Mouse (Mus musculus) heart, embryonic 10.5 days (tissue): ENCODE data around the gene Olfr998. TPM values are rescaled to one million over a fixed set of nuclear protein-coding genes. Genes with fewer than 3 reads are reported as not detected.
"Not testable (repeated sequence)": the region's sequence is repeated elsewhere in the genome, so short reads cannot be mapped to it uniquely, and the experiment has no call there.

ENCODE experiments used
- DNase-seq: peaks from one replicate; pipeline ENCODE4 v3.0.0-alpha.2; 2017; ENCODE audit warnings: low spot score
- H3K27ac ChIP-seq: fragments of 300-500 bp; sonication (generic); 2 replicates; pipeline ENCODE4 v1.5.1; 2016; ENCODE audit warnings: mild to moderate bottlenecking
- H3K27me3 ChIP-seq: fragments of 300-500 bp; sonication (generic); 2 replicates; pipeline ENCODE4 v1.6.1; 2016; ENCODE audit warnings: mild to moderate bottlenecking; ENCODE audit not compliant: poor library complexity, insufficient read depth, severe bottlenecking
- H3K36me3 ChIP-seq: fragments of 300-500 bp; sonication (generic); 2 replicates; pipeline ENCODE4 v1.6.1; 2016; ENCODE audit warnings: mild to moderate bottlenecking, moderate library complexity
- H3K4me1 ChIP-seq: fragments of 300-500 bp; sonication (generic); 2 replicates; pipeline ENCODE4 v1.6.1; 2016; ENCODE audit warnings: mild to moderate bottlenecking
- H3K4me3 ChIP-seq: fragments of 300-500 bp; sonication (generic); 2 replicates; pipeline ENCODE4 v1.5.1; 2016; ENCODE audit warnings: mild to moderate bottlenecking, moderate library complexity
- H3K9me3 ChIP-seq: fragments of 300-500 bp; sonication (generic); 2 replicates; pipeline ENCODE4 v1.6.1; 2016; ENCODE audit warnings: mild to moderate bottlenecking, moderate library complexity
- whole genome bisulfite sequencing: fragments of 180-500 bp; shearing (Covaris S2); methylation state at CpG from one replicate; pipeline ENCODE4 v1.1.7; 2016; 5-methylcytosine and 5-hydroxymethylcytosine counted together
- polyA plus RNA-seq: library from polyadenylated mRNA; unstranded; fragments of >200 nt; fragmentation: Nextera tagmentation; extraction: Ambion mirVana; gene quantifications from 2 replicates; pipeline ENCODE4 v1.2.1, GENCODE M21; 2016

Gene Olfr998
- not detected in 2 replicates for polyA plus RNA-seq

DNA sequence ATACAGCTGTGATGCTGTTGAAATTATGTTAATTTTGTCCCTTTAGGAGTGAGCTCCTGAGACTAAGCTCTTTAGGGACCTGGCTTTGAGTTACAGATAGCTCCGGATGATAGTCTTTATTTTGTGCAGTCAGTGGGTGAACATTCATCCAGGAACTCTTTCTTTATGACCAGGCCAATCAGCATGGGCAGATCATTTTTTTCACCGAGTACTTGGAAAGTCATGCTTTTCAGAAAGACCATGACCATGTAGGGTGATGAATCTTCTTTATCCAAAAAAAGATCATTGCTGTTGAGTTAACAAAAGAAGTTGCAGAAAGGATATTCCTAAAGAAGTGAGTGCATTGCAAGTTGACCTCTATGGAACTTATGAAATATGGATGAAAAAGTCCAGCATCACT is at the start of gene Olfr998:
Olfr998 (plus strand) TSS at position 301 of the 400 bp plus-strand sequence.
- H3K4me1 ChIP-seq, H3K27ac ChIP-seq, H3K27me3 ChIP-seq, H3K9me3 ChIP-seq, DNase-seq, H3K4me3 ChIP-seq, H3K36me3 ChIP-seq: not testable (repeated sequence)
- 79% methylated on average over 2 of the region's 2 CpGs for WGBS

DNA sequence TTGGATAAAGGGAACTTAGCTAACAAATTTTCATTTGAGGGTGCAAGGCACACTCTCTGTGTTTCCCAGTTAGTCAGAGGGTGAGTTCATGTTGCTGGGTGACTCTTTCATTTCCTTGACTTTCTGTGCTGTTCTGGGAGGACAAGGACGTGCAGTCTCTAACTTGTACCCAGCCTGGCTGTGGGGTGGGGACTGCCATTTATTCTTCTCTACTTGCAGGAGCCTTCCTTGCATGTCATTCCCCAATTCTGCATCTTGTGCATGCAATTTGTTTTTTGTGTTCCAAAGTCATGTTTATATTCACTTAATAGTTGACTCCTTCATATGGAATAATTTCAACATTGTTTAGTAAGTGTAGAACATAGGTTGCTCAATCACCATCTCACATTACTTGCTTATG is 33.9 kb upstream of the Olfr998 start:
- no peak overlapping the region for H3K4me3 ChIP-seq
- DNase-seq = no peak
- H3K36me3 ChIP-seq = no peaks in the 10 kb centered on the region
- no peak overlapping the region for H3K27ac ChIP-seq
- no peaks in the 10 kb centered on the region for H3K9me3 ChIP-seq
- no peaks in the 10 kb centered on the region for H3K27me3 ChIP-seq
- no peaks in the 10 kb centered on the region for H3K4me1 ChIP-seq
- 64% methylated on average over 1 of the region's 1 CpGs for WGBS

DNA sequence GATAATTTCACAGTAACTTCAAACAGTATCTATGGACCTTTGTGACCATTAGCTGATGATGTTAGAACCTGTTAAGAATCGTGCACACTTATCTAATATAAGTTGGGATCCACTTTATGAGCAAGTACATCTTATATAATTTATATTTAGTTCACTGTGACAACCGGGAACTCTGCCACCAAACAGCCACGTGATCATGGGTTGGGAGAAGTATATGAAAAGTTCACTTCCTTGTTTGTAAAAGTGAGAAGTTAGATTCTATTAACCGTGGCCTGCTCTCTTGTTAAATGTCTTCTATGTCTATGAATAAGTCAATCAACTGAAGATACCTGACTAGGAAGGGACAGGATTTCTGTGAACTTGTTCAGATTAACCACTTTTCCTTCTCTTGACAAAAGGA is 28.5 kb upstream of the Olfr998 start:
- WGBS = 61% methylated on average over 4 of the region's 4 CpGs
- Histone ChIP-seq H3K36me3 (no peaks in the 10 kb centered on the region), H3K27ac (no peak overlapping the region), H3K9me3 (no peaks in the 10 kb centered on the region), H3K4me3 (no peak overlapping the region), H3K27me3 (no peaks in the 10 kb centered on the region), H3K4me1 (no peaks in the 10 kb centered on the region)
- DNase-seq = no peak

DNA sequence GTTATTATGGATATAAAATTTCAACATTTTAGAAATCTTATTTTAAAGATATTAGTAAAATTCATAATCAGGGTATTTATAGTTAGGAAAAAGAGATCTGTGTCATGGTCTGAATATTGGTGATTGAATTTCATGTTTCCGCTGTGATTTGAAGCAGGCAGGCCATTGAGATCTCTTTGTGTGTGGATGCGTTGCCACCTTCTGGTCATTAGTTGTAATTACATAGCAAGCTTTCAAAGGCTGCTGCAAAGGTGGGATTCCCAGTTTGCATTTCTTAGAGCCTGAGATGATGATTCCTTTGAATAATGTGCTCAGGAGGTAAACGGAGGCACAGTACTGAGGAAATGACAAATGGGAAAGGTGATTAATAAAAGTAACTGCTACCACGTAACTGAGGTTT is 27.6 kb upstream of the Olfr998 start:
- 25% methylated on average over 4 of the region's 4 CpGs for WGBS
- H3K4me3 ChIP-seq = no peak overlapping the region
- no peaks in the 10 kb centered on the region for H3K4me1 ChIP-seq
- H3K27me3 ChIP-seq = no peaks in the 10 kb centered on the region
- no peak overlapping the region for H3K27ac ChIP-seq
- no peaks in the 10 kb centered on the region for H3K36me3 ChIP-seq
- no peaks in the 10 kb centered on the region for H3K9me3 ChIP-seq
- DNase-seq = no peak

- no peaks in the 10 kb centered on the region for H3K9me3 ChIP-seq
- DNase-seq = no peak
- no peak within 1 kb of the TSS for H3K4me3 ChIP-seq
- H3K27me3 ChIP-seq = no peaks in the 10 kb centered on the region
- H3K4me1 ChIP-seq = no peaks in the 10 kb centered on the region
- H3K27ac ChIP-seq = no peak within 1 kb of the TSS
- no peaks in the 10 kb centered on the region for H3K36me3 ChIP-seq
Observed at GRCm38 (mm10) chr2:85578915-85579314, 9.8 kb upstream of the Olfr998 start, which contains the start of gene Olfr996. Olfr996 (plus strand) TSS chr2:85579215.

- Histone ChIP-seq H3K36me3 (no peaks in the 10 kb centered on the region), H3K27me3 (no peaks in the 10 kb centered on the region), H3K9me3 (no peaks in the 10 kb centered on the region), H3K4me3 (no peak within 1 kb of the TSS), H3K27ac (no peak within 1 kb of the TSS), H3K4me1 (no peaks in the 10 kb centered on the region)
- 57% methylated on average over 1 of the region's 1 CpGs for WGBS
- no peak for DNase-seq
Observed at GRCm38 (mm10) chr2:85611803-85612202, 23.1 kb downstream of the Olfr998 start, which contains the start of gene Olfr1000. Olfr1000 (minus strand) TSS chr2:85611903.

Other genes with a start within 250 kb of the Olfr998 start
- not detected in 2 replicates for gene Olfr987, start 249.6 kb upstream of the Olfr998 start, polyA plus RNA-seq
- gene Olfr988, start 225.7 kb upstream of the Olfr998 start, polyA plus RNA-seq = not detected in 2 replicates
- not detected in 2 replicates for gene Olfr992, start 179.5 kb upstream of the Olfr998 start, polyA plus RNA-seq
- not detected in 2 replicates for gene Olfr993, start 174.1 kb upstream of the Olfr998 start, polyA plus RNA-seq
- gene Olfr994, start 152.5 kb upstream of the Olfr998 start, polyA plus RNA-seq = not detected in 2 replicates
- not detected in 2 replicates for gene Olfr995, start 145.3 kb upstream of the Olfr998 start, polyA plus RNA-seq
- not detected in 2 replicates for gene 4833423E24Rik, start 69.9 kb upstream of the Olfr998 start, polyA plus RNA-seq
- not detected in 2 replicates for gene Olfr996, start 9.7 kb upstream of the Olfr998 start, polyA plus RNA-seq
- not detected in 2 replicates for gene Olfr1000, start 23.0 kb downstream of the Olfr998 start, polyA plus RNA-seq
- not detected in 2 replicates for gene Olfr1002, start 61.8 kb downstream of the Olfr998 start, polyA plus RNA-seq
- not detected in 2 replicates for gene Olfr154, start 75.5 kb downstream of the Olfr998 start, polyA plus RNA-seq
- gene Olfr1006, start 89.8 kb downstream of the Olfr998 start, polyA plus RNA-seq = not detected in 2 replicates
- gene Olfr1008, start 100.5 kb downstream of the Olfr998 start, polyA plus RNA-seq = not detected in 2 replicates
- gene Olfr1009, start 126.5 kb downstream of the Olfr998 start, polyA plus RNA-seq = not detected in 2 replicates
- gene Olfr1012, start 173.8 kb downstream of the Olfr998 start, polyA plus RNA-seq = not detected in 2 replicates
- not detected in 2 replicates for gene Olfr1013, start 178.2 kb downstream of the Olfr998 start, polyA plus RNA-seq
- not detected in 2 replicates for gene Olfr1014, start 183.8 kb downstream of the Olfr998 start, polyA plus RNA-seq
- gene Olfr1015, start 193.1 kb downstream of the Olfr998 start, polyA plus RNA-seq = not detected in 2 replicates
- gene Olfr1016, start 213.6 kb downstream of the Olfr998 start, polyA plus RNA-seq = not detected in 2 replicates
- not detected in 2 replicates for gene Olfr1018, start 229.5 kb downstream of the Olfr998 start, polyA plus RNA-seq